Mouse (Mus musculus): ENCODE measurements around the gene Ttll2. TPM values are rescaled to one million over a fixed set of nuclear protein-coding genes. Genes with fewer than 3 reads are reported as not detected.
"Not testable (repeated sequence)": the region's sequence is repeated elsewhere in the genome, so short reads cannot be mapped to it uniquely, and the experiment has no call there.

The Ttll2 gene
- not detected in 2 replicates for polyA plus RNA-seq (2014; fragmentation: Nextera tagmentation; extraction: Ambion mirVana)

DNA sequence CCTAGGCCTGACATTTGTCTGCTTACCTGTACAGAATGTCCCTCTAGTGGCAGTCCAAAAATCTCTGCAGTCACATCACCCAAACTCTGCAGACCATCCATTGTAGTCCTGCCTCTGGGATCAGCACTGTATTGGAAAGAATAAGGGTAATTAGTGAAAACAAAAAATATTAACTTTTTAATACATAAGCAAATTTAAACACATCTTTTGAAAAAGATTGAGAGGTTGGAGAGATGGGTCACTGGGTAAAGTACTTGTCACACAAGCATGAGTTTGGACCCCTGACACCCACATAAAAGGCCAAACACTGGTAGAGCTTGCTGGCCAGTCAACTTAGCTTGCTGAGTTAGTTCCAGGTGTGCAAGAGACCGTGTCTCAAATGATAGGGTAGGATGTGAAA lies at the start of gene Ttll2:
Gene Ttll2, minus strand, starts transcription at position 101 of the 400 bp plus-strand sequence.
- not testable (repeated sequence) for H3K9me3 ChIP-seq (ENCODE audit: control insufficient read depth, low read length); H3K27ac ChIP-seq (replicated peaks; ENCODE audit: low read depth, low read length); ATAC-seq (ENCODE audit: insufficient number of reproducible peaks, low FRiP score, low TSS enrichment, low read depth); DNase-seq (ENCODE audit: low spot score); H3K27me3 ChIP-seq (ENCODE audit: control insufficient read depth, insufficient read depth, low read length); H3K9ac ChIP-seq (ENCODE audit: low read length); H3K4me2 ChIP-seq (ENCODE audit: low read depth, severe bottlenecking); H3K4me1 ChIP-seq (ENCODE audit: control insufficient read depth, insufficient read depth, low read length); H3K4me3 ChIP-seq (ENCODE audit: low read depth, low read length); H3K36me3 ChIP-seq (ENCODE audit: control insufficient read depth, insufficient read depth, low read length)
- WGBS: 100% methylated on average over 1 of the region's 1 CpGs

- not testable (repeated sequence) for H3K4me3 ChIP-seq (ENCODE audit: low read depth, low read length); H3K9me3 ChIP-seq (ENCODE audit: control insufficient read depth, low read length); H3K4me1 ChIP-seq (ENCODE audit: control insufficient read depth, insufficient read depth, low read length); H3K27me3 ChIP-seq (ENCODE audit: control insufficient read depth, insufficient read depth, low read length); H3K27ac ChIP-seq (replicated peaks; ENCODE audit: low read depth, low read length); H3K9ac ChIP-seq (ENCODE audit: low read length); H3K4me2 ChIP-seq (ENCODE audit: low read depth, severe bottlenecking); DNase-seq (ENCODE audit: low spot score); H3K36me3 ChIP-seq (ENCODE audit: control insufficient read depth, insufficient read depth, low read length); ATAC-seq (ENCODE audit: insufficient number of reproducible peaks, low FRiP score, low TSS enrichment, low read depth)
- WGBS: 88% methylated on average over 6 of the region's 6 CpGs
These were observed 47.3 kb upstream of the Ttll2 start for GRCm38 (mm10) chr17:7399770-7400169.

GRCm38 (mm10) chr17:7398198-7398847 lies 45.8 kb upstream of the Ttll2 start:
- H3K36me3 ChIP-seq (ENCODE audit: control insufficient read depth, insufficient read depth, low read length); H3K4me1 ChIP-seq (ENCODE audit: control insufficient read depth, insufficient read depth, low read length); H3K4me3 ChIP-seq (ENCODE audit: low read depth, low read length); ATAC-seq (ENCODE audit: insufficient number of reproducible peaks, low FRiP score, low TSS enrichment, low read depth); DNase-seq (ENCODE audit: low spot score); H3K27ac ChIP-seq (replicated peaks; ENCODE audit: low read depth, low read length); H3K27me3 ChIP-seq (ENCODE audit: control insufficient read depth, insufficient read depth, low read length); H3K9ac ChIP-seq (ENCODE audit: low read length); H3K9me3 ChIP-seq (ENCODE audit: control insufficient read depth, low read length); H3K4me2 ChIP-seq (ENCODE audit: low read depth, severe bottlenecking): not testable (repeated sequence)
- 89% methylated on average over 6 of the region's 6 CpGs for WGBS

DNA sequence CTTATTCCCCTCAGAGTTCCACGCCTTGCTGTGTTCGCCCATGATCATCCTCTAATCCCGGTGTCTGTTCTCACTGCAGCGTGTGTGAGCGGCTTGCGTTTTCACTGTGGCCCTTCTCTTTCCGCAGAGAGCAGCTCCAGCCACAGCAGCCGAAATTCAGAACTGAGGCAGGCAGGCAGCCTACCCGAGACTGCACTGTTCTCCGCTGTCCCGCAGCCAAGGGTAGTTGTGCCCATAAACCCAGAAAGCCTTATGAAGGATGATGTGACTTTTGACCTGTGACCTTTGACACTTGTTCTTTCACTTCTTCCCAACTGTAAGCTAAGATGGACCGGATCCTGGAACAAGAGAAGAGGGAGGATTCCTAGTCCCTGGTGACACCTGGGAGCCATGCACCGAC lies 44.6 kb upstream of the Ttll2 start:
- ATAC-seq (ENCODE audit: insufficient number of reproducible peaks, low FRiP score, low TSS enrichment, low read depth); H3K27me3 ChIP-seq (ENCODE audit: control insufficient read depth, insufficient read depth, low read length); H3K27ac ChIP-seq (replicated peaks; ENCODE audit: low read depth, low read length); H3K4me1 ChIP-seq (ENCODE audit: control insufficient read depth, insufficient read depth, low read length); H3K36me3 ChIP-seq (ENCODE audit: control insufficient read depth, insufficient read depth, low read length); H3K9ac ChIP-seq (ENCODE audit: low read length); H3K9me3 ChIP-seq (ENCODE audit: control insufficient read depth, low read length); H3K4me3 ChIP-seq (ENCODE audit: low read depth, low read length); H3K4me2 ChIP-seq (ENCODE audit: low read depth, severe bottlenecking); DNase-seq (ENCODE audit: low spot score): not testable (repeated sequence)
- 75% methylated on average over 9 of the region's 13 CpGs for WGBS

- H3K27me3 ChIP-seq (ENCODE audit: control insufficient read depth, insufficient read depth, low read length); H3K27ac ChIP-seq (replicated peaks; ENCODE audit: low read depth, low read length); DNase-seq (ENCODE audit: low spot score); H3K4me1 ChIP-seq (ENCODE audit: control insufficient read depth, insufficient read depth, low read length); H3K4me3 ChIP-seq (ENCODE audit: low read depth, low read length); ATAC-seq (ENCODE audit: insufficient number of reproducible peaks, low FRiP score, low TSS enrichment, low read depth); H3K9me3 ChIP-seq (ENCODE audit: control insufficient read depth, low read length); H3K4me2 ChIP-seq (ENCODE audit: low read depth, severe bottlenecking); H3K36me3 ChIP-seq (ENCODE audit: control insufficient read depth, insufficient read depth, low read length); H3K9ac ChIP-seq (ENCODE audit: low read length): not testable (repeated sequence)
- no CpG with 5 or more reads among the region's 2 CpGs for WGBS
These were observed 43.8 kb upstream of the Ttll2 start for GRCm38 (mm10) chr17:7396288-7396687.

GRCm38 (mm10) chr17:7395671-7396070 lies 43.2 kb upstream of the Ttll2 start:
- not testable (repeated sequence) for DNase-seq (ENCODE audit: low spot score); H3K9ac ChIP-seq (ENCODE audit: low read length); H3K36me3 ChIP-seq (ENCODE audit: control insufficient read depth, insufficient read depth, low read length); H3K4me1 ChIP-seq (ENCODE audit: control insufficient read depth, insufficient read depth, low read length); H3K4me2 ChIP-seq (ENCODE audit: low read depth, severe bottlenecking); ATAC-seq (ENCODE audit: insufficient number of reproducible peaks, low FRiP score, low TSS enrichment, low read depth); H3K27ac ChIP-seq (replicated peaks; ENCODE audit: low read depth, low read length); H3K9me3 ChIP-seq (ENCODE audit: control insufficient read depth, low read length); H3K4me3 ChIP-seq (ENCODE audit: low read depth, low read length); H3K27me3 ChIP-seq (ENCODE audit: control insufficient read depth, insufficient read depth, low read length)
- 93% methylated on average over 6 of the region's 8 CpGs for WGBS

GRCm38 (mm10) chr17:7395116-7395515 lies 42.6 kb upstream of the Ttll2 start:
- not testable (repeated sequence) for DNase-seq (ENCODE audit: low spot score); H3K27me3 ChIP-seq (ENCODE audit: control insufficient read depth, insufficient read depth, low read length); H3K9ac ChIP-seq (ENCODE audit: low read length); H3K4me2 ChIP-seq (ENCODE audit: low read depth, severe bottlenecking); ATAC-seq (ENCODE audit: insufficient number of reproducible peaks, low FRiP score, low TSS enrichment, low read depth); H3K9me3 ChIP-seq (ENCODE audit: control insufficient read depth, low read length); H3K4me1 ChIP-seq (ENCODE audit: control insufficient read depth, insufficient read depth, low read length); H3K36me3 ChIP-seq (ENCODE audit: control insufficient read depth, insufficient read depth, low read length); H3K27ac ChIP-seq (replicated peaks; ENCODE audit: low read depth, low read length); H3K4me3 ChIP-seq (ENCODE audit: low read depth, low read length)
- 90% methylated on average over 7 of the region's 7 CpGs for WGBS

DNA sequence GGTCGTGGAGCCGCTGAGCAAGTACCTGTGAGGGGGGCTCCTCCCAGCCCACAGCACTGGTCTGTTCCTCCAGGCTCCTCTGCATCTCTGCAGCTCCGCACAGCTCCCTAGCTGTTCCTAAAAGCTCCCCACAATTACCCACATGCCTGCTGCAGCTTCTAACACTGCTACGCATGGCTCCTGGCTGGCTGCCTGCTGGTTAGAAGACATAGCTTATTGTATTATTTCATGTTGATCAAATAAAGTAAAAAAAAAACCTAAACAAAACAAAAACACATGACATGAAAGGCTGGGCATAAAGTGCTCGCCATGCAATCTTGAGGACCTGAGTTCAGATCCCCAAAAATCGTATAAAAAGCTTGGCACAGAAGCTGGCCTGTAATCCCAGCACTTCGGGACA lies 37.4 kb upstream of the Ttll2 start:
- H3K4me2 ChIP-seq (ENCODE audit: low read depth, severe bottlenecking); DNase-seq (ENCODE audit: low spot score); H3K27me3 ChIP-seq (ENCODE audit: control insufficient read depth, insufficient read depth, low read length); H3K9ac ChIP-seq (ENCODE audit: low read length); H3K36me3 ChIP-seq (ENCODE audit: control insufficient read depth, insufficient read depth, low read length); H3K9me3 ChIP-seq (ENCODE audit: control insufficient read depth, low read length); H3K27ac ChIP-seq (replicated peaks; ENCODE audit: low read depth, low read length); H3K4me1 ChIP-seq (ENCODE audit: control insufficient read depth, insufficient read depth, low read length); ATAC-seq (ENCODE audit: insufficient number of reproducible peaks, low FRiP score, low TSS enrichment, low read depth); H3K4me3 ChIP-seq (ENCODE audit: low read depth, low read length): not testable (repeated sequence)
- 77% methylated on average over 7 of the region's 7 CpGs for WGBS

GRCm38 (mm10) chr17:7388958-7389356 lies 36.5 kb upstream of the Ttll2 start:
- not testable (repeated sequence) for H3K4me1 ChIP-seq (ENCODE audit: control insufficient read depth, insufficient read depth, low read length); H3K9ac ChIP-seq (ENCODE audit: low read length); DNase-seq (ENCODE audit: low spot score); H3K4me3 ChIP-seq (ENCODE audit: low read depth, low read length); H3K4me2 ChIP-seq (ENCODE audit: low read depth, severe bottlenecking); H3K36me3 ChIP-seq (ENCODE audit: control insufficient read depth, insufficient read depth, low read length); H3K27me3 ChIP-seq (ENCODE audit: control insufficient read depth, insufficient read depth, low read length); H3K27ac ChIP-seq (replicated peaks; ENCODE audit: low read depth, low read length); H3K9me3 ChIP-seq (ENCODE audit: control insufficient read depth, low read length); ATAC-seq (ENCODE audit: insufficient number of reproducible peaks, low FRiP score, low TSS enrichment, low read depth)
- 84% methylated on average over 6 of the region's 8 CpGs for WGBS

Measured in limb, embryonic 11.5 days (tissue).